Mouse (Mus musculus): Measurements from ENCODE around the gene Pak6.

Gene Pak6

GRCm38 (mm10) chr2:118701971-118702882 lies 39.1 kb downstream of the Pak6 start:
- ChIA-PET POLR2A (interaction anchor here (0.7 to 3.7 kb wide), 15 partner anchors 9 to 61 kb away, joined by 3 to 20 read pairs (median 3); partner anchors contain the start of genes Inafm2 (in 1 of the 4) and Pak6 (in 1 of the 4)), CTCF (interaction anchor here (0.6 to 2.3 kb wide), 16 partner anchors 9 to 215 kb away, joined by 3 to 22 read pairs (median 3); partner anchors contain the start of genes Ccdc9b (in 1 of the 4), Inafm2 (in 1 of the 4) and Ivd (in 1 of the 4))

DNA sequence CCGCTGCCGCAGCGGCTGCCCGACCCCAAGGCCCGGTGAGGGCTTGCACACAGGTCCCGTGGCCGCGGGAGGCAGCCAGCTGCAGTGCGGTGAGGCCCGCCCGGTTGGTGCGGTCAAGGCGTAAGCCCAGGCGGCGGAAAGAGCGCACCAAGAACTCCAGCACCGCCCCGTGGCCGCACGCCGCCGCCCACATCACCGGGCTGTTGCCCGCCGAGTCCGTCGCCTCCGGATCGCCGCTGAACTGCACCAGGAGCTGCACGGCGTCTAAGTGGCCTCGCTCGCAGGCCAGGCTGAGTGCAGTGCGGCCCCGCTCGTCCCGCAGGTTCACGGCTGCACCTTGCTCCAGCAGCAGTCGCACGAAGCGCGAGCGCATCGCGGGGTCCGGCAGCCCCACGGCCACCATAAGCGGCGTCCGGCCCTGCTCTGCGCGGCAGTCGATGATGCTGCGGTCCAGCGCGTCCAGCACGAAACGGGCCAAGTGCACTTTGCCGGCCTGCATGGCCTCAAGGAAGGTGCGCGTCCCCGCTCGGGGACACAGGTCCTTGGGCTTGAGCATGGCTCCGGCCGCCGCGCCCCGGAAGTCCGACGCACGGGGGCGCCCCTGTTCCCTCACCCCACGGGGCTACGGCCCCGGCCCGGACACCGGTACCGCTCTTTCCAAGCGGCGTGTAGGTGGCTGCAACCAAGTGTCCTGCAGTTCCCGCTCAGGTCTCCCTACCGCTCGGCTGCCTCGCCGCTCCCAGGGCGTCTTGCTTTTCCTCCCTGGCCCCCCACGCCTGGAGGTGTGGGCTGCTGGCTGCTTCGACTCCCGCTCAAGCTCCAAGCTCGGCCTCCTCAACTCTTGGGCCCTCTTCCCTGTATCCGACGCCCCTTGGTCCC lies 40.0 kb downstream of the Pak6 start:
- ChIA-PET CTCF (interaction anchor here in 3 of 4 experiments (0.8 to 2.0 kb wide), 17 partner anchors 7 to 217 kb away, joined by 3 to 9 read pairs (median 4); partner anchors contain the start of genes Ccdc9b (in 1 of the 3), Inafm2 (in 1 of the 3) and Ivd (in 1 of the 3)), POLR2A (interaction anchor here (0.6 to 3.7 kb wide), 11 partner anchors 8 to 179 kb away, joined by 3 to 20 read pairs (median 3); partner anchors contain the start of gene Inafm2 (in 1 of the 4))

DNA sequence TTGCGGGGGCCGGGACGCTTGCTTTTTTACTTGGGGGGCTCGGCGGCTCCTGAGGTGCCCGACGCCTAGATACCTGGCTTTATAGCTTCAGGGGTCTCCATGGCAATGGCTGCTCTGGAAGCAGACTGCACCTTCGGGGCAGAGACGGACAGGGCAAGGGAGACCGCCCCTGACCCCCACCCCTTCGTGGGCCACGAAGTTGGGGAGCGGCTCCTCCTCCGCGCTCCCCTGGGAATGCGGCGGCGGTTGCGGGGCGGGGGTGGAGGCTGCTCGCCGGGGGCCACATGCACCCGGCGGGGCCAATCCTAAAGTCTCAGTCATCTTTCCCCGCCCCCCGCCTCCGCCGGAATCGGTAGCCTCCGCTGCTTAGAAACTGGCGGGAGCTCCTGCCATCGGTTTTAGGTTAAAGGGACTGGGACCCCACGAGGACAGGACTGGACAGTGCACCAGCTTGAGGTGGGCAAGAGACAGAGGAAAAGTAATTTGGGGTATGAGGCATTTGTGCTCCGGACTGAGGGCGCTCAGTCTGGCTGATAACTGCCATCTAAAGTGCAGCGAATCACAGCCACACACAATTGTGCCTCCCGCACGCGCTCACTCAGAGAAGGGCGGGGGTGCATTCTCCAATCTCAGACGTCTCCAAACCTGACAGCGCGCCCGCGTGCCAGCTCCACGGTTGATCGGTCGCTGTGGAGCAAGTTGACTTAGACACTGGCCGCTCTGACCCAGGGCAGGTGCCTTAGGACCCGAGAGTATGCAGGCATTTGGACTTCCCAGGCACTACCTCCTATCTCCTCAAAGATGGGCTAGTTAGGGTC lies 41.0 kb downstream of the Pak6 start, which contains the start of gene Ankrd63:
Ankrd63 (minus strand) TSS at position 51 of the 818 bp plus-strand sequence.
- POLR2A ChIA-PET: interaction anchor here in 3 of 4 experiments (0.6 to 3.7 kb wide), 7 partner anchors 8 to 178 kb away, joined by 3 to 20 read pairs (median 3); no protein-coding TSS in a partner anchor
- CTCF ChIA-PET: interaction anchor here (0.6 to 2.0 kb wide), 7 partner anchors 8 to 1607 kb away, joined by 4 to 8 read pairs (median 5); no protein-coding TSS in a partner anchor

DNA sequence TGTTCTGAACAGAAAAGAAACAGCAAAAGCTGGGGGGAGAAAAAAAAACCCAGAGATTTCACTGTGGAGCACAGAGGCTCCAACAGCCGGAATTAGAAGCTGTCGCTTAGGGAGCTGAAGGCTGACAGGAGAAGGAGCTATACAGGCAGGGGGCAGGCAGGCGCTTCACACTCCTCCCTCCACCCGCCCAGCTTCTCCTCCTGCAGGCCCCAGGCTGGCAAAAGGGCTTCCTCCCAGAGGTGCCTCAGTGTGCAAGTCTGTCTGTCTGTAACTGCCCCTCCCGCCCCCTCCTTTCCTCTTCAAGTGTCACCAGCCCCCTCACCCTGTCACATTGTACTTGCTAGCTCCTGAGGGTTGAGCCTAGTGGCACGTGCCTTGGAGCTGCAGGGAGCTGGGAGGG lies 43.3 kb downstream of the Pak6 start:
- POLR2A ChIA-PET: interaction anchor here in 3 of 4 experiments (0.6 to 1.5 kb wide), 4 partner anchors 22 to 189 kb away, joined by 3 to 4 read pairs (median 3); partner anchors contain the start of gene Plcb2 (in 1 of the 3)
- CTCF ChIA-PET: interaction anchor here in 3 of 4 experiments (0.5 to 0.9 kb wide), 6 partner anchors 11 to 280 kb away, joined by 3 to 5 read pairs (median 3); partner anchors contain the start of gene Ccdc9b (in 1 of the 3)

DNA sequence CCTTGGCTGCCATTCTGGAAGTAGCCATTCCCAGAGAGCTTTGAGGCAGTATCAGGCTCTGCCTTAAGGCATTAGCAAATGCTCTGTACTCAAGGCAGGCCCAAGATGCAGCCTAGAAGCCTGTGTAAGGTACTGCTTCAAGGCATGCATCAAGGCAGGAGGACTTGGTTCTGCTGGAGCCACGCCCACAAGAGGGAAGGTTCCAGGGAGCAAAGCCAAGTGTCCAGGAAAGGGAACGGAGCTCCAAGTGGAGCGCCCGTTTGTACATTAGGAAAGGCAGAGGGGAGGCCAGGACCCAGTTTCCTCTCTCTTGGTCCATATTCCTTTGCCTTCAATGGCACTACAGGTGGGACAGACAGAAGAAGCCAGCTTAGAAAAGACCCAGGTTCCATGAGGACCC lies 45.4 kb downstream of the Pak6 start:
- CTCF ChIA-PET: interaction anchor here in 3 of 4 experiments (0.5 to 1.9 kb wide), 8 partner anchors 8 to 1258 kb away, joined by 3 to 6 read pairs (median 4); partner anchors contain the start of gene Disp2 (in 1 of the 3)
- POLR2A ChIA-PET: no interaction called here

GRCm38 (mm10) chr2:118709655-118710221 lies 46.6 kb downstream of the Pak6 start:
- ChIA-PET POLR2A (interaction anchor here in 1 of 4 experiments (0.6 to 0.7 kb wide), 2 partner anchors 36 to 183 kb away, joined by 3 read pairs; no protein-coding TSS in a partner anchor), CTCF (interaction anchor here in 3 of 4 experiments (0.6 to 3.8 kb wide), 4 partner anchors 10 to 284 kb away, joined by 3 to 19 read pairs (median 9); no protein-coding TSS in a partner anchor)

GRCm38 (mm10) chr2:118711038-118711494 lies 48.0 kb downstream of the Pak6 start:
- POLR2A ChIA-PET: interaction anchor here in 3 of 4 experiments (1.0 to 3.5 kb wide), 11 partner anchors 7 to 224 kb away, joined by 3 to 20 read pairs (median 3); partner anchors contain the start of genes Ankrd63 (in 1 of the 3), Bahd1 (in 1 of the 3) and Disp2 (in 1 of the 3)
- CTCF ChIA-PET: interaction anchor here (0.9 to 3.8 kb wide), 17 partner anchors 9 to 224 kb away, joined by 3 to 19 read pairs (median 5); no protein-coding TSS in a partner anchor

DNA sequence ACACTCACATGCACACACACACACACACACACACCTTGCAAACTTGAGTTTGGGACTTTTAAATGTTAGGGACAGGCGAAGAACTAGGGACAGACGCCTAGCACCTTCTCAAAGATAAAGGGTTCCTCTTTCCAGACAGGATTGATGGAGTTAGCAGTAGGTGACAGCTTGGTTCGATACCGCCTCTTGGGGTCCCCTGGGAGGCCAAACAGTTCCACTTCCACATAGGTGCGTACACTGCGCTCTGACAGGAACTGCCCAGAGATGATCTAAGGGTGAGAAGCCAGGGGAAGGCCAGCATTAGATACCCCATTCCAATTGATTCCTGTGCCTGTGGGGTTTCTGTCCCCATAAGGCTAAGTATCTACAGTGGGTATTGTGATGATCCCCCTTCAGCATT lies 50.5 kb downstream of the Pak6 start:
- POLR2A ChIA-PET: interaction anchor here in 1 of 4 experiments (1.2 to 3.5 kb wide), 2 partner anchors 10 to 11 kb away, joined by 3 to 20 read pairs; partner anchors contain the start of gene Ankrd63
- CTCF ChIA-PET: interaction anchor here in 2 of 4 experiments (0.7 to 0.8 kb wide), 2 partner anchors 13 to 17 kb away, joined by 3 read pairs; no protein-coding TSS in a partner anchor

DNA sequence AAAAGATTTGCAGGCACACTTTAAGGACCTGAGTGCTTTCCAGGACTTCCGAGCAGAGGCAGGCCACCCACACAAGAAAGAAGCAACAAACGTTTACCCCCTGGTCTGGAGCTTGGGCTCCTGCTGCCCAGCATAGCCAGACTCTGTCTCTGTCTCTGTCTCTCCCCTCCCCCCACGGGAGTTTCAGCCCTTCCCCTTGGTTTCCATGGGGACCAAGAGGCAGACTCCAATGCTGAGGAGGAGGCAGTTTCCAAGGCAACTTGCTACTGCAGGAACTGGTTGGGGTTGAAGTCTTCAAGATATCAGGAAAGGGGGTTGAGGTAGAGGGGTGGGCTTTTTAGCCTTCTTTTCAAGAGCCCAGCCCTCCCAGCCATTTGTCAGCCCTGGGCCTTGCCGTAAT lies 51.1 kb downstream of the Pak6 start:
- ChIA-PET POLR2A (interaction anchor here in 1 of 4 experiments (0.6 to 1.2 kb wide), 2 partner anchors 11 to 66 kb away, joined by 3 to 4 read pairs; no protein-coding TSS in a partner anchor), CTCF (interaction anchor here in 1 of 4 experiments (0.7 kb wide), 1 partner anchor 14 kb away, joined by 3 read pairs; no protein-coding TSS in a partner anchor)

- CTCF ChIA-PET: interaction anchor here in 2 of 4 experiments (0.6 to 1.6 kb wide), 2 partner anchors 14 to 180 kb away, joined by 3 to 4 read pairs; no protein-coding TSS in a partner anchor
- POLR2A ChIA-PET: no interaction called here
Observed at GRCm38 (mm10) chr2:118716677-118717076, 53.6 kb downstream of the Pak6 start.

DNA sequence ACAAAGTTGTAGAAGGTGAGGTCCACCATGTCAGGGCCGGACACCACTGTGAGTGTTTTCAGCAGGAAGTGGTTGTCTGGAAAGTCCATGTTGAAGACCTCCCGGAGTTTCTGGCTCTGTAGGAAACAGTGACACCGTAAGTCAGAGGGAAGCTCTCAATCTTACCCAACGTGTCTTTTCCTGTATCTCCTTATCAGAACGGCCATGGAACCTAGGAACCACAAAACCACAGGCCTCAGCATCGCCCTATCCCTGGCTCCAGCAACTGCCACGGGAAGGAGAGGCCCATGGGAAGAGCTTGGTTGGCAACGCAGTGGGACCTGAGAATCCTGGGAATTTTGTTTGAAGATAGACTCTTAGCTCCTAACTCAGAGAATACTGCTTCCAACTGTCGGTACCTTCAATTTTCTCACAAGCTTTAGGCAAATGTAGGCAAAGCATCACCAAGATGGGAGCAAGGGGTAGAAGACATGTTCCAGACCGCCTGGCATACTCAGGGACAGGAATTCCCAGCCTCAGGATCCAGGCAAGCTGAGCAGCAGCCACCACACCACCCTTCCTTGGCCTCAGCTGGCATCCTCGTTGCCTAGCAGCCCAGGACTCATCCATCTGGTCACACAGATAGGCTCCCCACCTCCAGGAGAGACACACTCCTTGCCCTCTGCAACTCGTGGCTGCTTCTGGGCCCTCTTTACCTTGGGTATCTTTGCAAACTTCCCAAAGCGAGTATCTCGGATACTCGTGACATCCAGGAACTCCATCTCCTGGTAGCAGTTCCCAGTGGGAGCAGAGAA lies 60.8 kb downstream of the Pak6 start:
- ChIA-PET POLR2A (interaction anchor here in 3 of 4 experiments (0.6 to 1.5 kb wide), 4 partner anchors 12 to 27 kb away, joined by 3 to 5 read pairs (median 3); no protein-coding TSS in a partner anchor), CTCF (interaction anchor here in 2 of 4 experiments (0.6 to 1.4 kb wide), 2 partner anchors 86 to 291 kb away, joined by 3 to 4 read pairs; no protein-coding TSS in a partner anchor)

DNA sequence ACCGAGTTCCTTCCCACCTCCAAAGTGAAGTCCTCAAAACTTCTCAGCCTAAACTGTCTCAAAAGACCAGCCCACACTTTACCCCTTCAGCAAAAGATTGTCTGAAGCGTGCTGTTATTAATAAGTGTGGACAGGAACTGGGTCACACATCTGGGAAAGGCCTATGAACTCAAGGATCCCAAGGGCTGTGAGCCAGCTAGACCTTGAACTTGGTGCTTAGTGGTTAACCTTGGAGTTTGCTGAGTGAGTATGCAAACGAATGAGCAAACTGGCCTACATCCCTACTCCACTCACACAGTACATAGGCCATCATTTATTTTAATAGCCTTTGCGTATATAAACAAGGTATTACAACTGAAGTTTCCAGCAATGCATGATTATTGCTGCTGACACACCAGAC lies 62.4 kb downstream of the Pak6 start:
- POLR2A ChIA-PET: interaction anchor here in 1 of 4 experiments (0.9 kb wide), 1 partner anchor 12 kb away, joined by 3 read pairs; no protein-coding TSS in a partner anchor
- CTCF ChIA-PET: interaction anchor here in 1 of 4 experiments (1.3 to 1.7 kb wide), 2 partner anchors 27 to 30 kb away, joined by 3 read pairs; no protein-coding TSS in a partner anchor

GRCm38 (mm10) chr2:118726873-118727272 lies 63.8 kb downstream of the Pak6 start:
- POLR2A ChIA-PET: no interaction called here
- CTCF ChIA-PET: interaction anchor here in 1 of 4 experiments (0.5 kb wide), 1 partner anchor 37 kb away, joined by 6 read pairs; no protein-coding TSS in a partner anchor

- CTCF ChIA-PET: interaction anchor here in 3 of 4 experiments (0.6 to 3.3 kb wide), 6 partner anchors 48 to 599 kb away, joined by 4 to 23 read pairs (median 6); no protein-coding TSS in a partner anchor
- POLR2A ChIA-PET: interaction anchor here in 3 of 4 experiments (0.5 to 1.6 kb wide), 3 partner anchors 17 to 72 kb away, joined by 3 to 4 read pairs (median 3); partner anchors contain the start of gene Inafm2 (in 1 of the 3)
Observed at GRCm38 (mm10) chr2:118727911-118728310, 64.8 kb downstream of the Pak6 start.

GRCm38 (mm10) chr2:118728337-118728736 lies 65.2 kb downstream of the Pak6 start, which contains the start of gene Plcb2:
Gene Plcb2, minus strand, starts transcription at chr2:118728438.
- ChIA-PET CTCF (interaction anchor here in 3 of 4 experiments (0.6 to 3.3 kb wide), 7 partner anchors 32 to 599 kb away, joined by 4 to 23 read pairs (median 6); no protein-coding TSS in a partner anchor), POLR2A (interaction anchor here in 3 of 4 experiments (0.5 to 1.6 kb wide), 3 partner anchors 17 to 73 kb away, joined by 3 to 4 read pairs (median 3); partner anchors contain the start of gene Inafm2 (in 1 of the 3))

Data from embryonic stem cell, embryonic (primary cell).